Mouse (Mus musculus) bone marrow, adult 2 months (tissue): ENCODE data around the gene Srp72. TPM values are rescaled to one million over a fixed set of nuclear protein-coding genes. Genes with fewer than 3 reads are reported as not detected.

Experiments
- H3K27ac ChIP-seq: fragments of 200-500 bp; 2 replicates; pipeline ENCODE4 v1.5.1; 2012; ENCODE audit warnings: low read depth, mild to moderate bottlenecking, control low read depth, inconsistent platforms, low read length; ENCODE audit not compliant: control insufficient read depth, poor library complexity, insufficient read depth
- H3K4me1 ChIP-seq: fragments of 200-500 bp; 2 replicates; pipeline ENCODE4 v1.6.1; 2011; ENCODE audit warnings: low read length; ENCODE audit not compliant: control insufficient read depth, insufficient read depth
- H3K4me3 ChIP-seq: fragments of 200-500 bp; replicated peaks from 2 replicates; pipeline ENCODE3; 2011; ENCODE audit warnings: mild to moderate bottlenecking, low read depth, low read length, control low read depth; ENCODE audit not compliant: control insufficient read depth
- CTCF ChIP-seq: fragments of 200-500 bp; IDR thresholded peaks from 2 replicates; pipeline ENCODE4 v1.5.1; 2011; ENCODE audit warnings: low read length, control low read depth; ENCODE audit not compliant: control insufficient read depth, insufficient read depth
- POLR2A ChIP-seq: fragments of 200-500 bp; IDR thresholded peaks from 2 replicates; pipeline ENCODE4 v1.6.1; 2011; ENCODE audit warnings: low read depth, mild to moderate bottlenecking, control low read depth, low read length, borderline replicate concordance; ENCODE audit not compliant: control insufficient read depth
- WGBS: fragments of 180-500 bp; shearing (Covaris S2); methylation state at CpG from one replicate; pipeline ENCODE4 v1.1.7; 2018; 5-methylcytosine and 5-hydroxymethylcytosine counted together
- polyA plus RNA-seq: library from polyadenylated mRNA; stranded (reverse); fragments of >200 nt; gene quantifications from 2 replicates; pipeline ENCODE4 v1.2.4, GENCODE M21; 2011; ENCODE audit warnings: low replicate concordance; ENCODE audit not compliant: missing spikeins, insufficient read depth, insufficient read length

Gene Srp72
- polyA plus RNA-seq, 1 experiment = 73.8 TPM

- no peaks in the 10 kb centered on the region; the same call in 1 of the 2 replicates for H3K4me1 ChIP-seq
- no peak overlapping the region for H3K27ac ChIP-seq
- WGBS = 85% methylated on average over 2 of the region's 2 CpGs
- no peak overlapping the region for H3K4me3 ChIP-seq
- TF ChIP-seq CTCF (no peak), POLR2A (no peak)
Measured at GRCm38 (mm10) chr5:76945678-76946033, 28.8 kb upstream of the Srp72 start.

DNA sequence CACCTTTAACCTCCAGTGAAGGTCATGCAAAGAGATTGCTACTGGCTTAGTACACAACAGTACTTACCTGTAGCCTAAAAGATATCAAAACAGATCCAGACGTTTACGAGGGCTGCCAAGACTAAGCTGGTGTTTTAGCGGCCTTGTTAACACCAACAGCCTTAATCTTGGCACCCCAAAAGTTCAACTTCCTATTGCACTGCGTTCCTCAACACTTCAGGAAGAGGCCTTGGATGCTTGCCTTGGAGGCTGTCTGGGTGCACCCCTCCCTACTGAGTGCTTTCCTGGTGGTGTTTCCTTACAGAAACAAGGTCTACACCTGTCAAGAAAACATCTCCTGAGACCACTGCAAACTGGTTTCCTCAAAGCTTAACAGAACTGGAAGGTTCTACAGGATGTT lies 27.3 kb upstream of the Srp72 start:
- H3K27ac ChIP-seq = no peak overlapping the region
- no peak overlapping the region for H3K4me3 ChIP-seq
- no peaks in the 10 kb centered on the region; the same call in 1 of the 2 replicates for H3K4me1 ChIP-seq
- TF ChIP-seq CTCF = no peak
- no peak for TF ChIP-seq POLR2A
- 10% methylated on average over 4 of the region's 4 CpGs for WGBS

- Histone ChIP-seq H3K27ac (no peak overlapping the region), H3K4me3 (no peak overlapping the region), H3K4me1 (no peaks in the 10 kb centered on the region; the same call in 1 of the 2 replicates)
- TF ChIP-seq CTCF (no peak), POLR2A (no peak)
- WGBS = 61% methylated on average over 4 of the region's 4 CpGs
Measured at GRCm38 (mm10) chr5:76947758-76948157, 26.7 kb upstream of the Srp72 start.

GRCm38 (mm10) chr5:76950343-76951105 lies 24.0 kb upstream of the Srp72 start:
- TF ChIP-seq POLR2A (no peak), CTCF (no peak)
- Histone ChIP-seq H3K4me3 (peak overlapping the region; percentile 69), H3K4me1 (no peaks in the 10 kb centered on the region; the same call in 1 of the 2 replicates), H3K27ac (peak overlapping the region; percentile 3)
- WGBS = 0% methylated on average over 24 of the region's 24 CpGs

DNA sequence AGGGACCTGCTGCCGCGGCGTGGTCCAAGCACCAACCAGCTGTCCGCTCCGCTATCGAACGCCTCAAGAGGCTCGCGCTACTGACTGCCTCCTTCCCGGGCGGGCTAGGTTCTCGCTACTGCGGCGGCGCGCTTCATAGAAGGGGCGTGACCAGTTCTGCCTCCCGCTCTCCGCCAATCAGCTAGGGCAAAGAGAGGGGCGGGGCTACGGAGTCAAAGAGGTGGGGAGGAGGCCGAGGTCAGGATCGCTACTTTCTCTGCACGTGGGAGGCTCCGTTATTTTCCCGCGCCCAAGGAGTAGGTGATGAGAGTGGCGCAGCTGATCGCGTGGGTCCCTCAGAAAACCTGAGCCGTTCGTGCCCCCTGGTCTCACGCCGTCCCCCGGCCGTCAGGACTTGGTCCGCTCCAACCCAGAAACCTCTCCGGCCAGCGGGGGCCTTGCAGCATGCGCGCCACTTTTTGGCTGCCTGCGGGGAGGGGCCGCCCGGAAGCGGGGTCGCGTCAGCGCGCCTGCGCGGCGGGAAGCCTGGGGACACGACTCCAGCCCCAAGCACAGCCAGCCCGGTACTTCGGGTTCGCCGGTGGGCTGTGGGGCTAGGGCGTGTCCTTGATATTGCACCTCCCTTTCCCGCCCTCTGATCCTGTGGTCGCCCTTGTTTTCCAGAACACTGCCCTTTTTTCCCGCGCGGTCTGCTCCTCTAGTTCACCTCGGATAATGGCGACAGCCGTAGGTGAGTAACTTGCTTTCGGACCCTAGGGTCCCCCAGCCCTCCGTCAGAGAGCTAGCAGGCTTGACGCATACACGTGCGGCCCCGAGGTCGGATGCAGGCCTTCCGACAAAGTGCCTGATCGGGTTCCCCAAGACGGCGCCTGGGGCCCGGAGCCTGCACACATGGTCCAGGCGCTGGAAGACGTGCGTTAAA lies 23.1 kb upstream of the Srp72 start, which contains the start of the genes Paics and Ppat:
Paics (plus strand) TSS at position 202 of the 922 bp plus-strand sequence.
Ppat (minus strand) TSS at position 473 of the 922 bp plus-strand sequence.
- peak within 1 kb of the TSS; percentile 81 for H3K4me3 ChIP-seq
- H3K4me1 ChIP-seq = no peaks in the 10 kb centered on the region; the same call in 1 of the 2 replicates
- H3K27ac ChIP-seq = peak within 1 kb of the TSS; percentile 76
- TF ChIP-seq POLR2A (peak; percentile 82), CTCF (0 out of 2 replicates have a peak, but pooled peaks have one; percentile 5)
- under 1% methylated on average over 81 of the region's 81 CpGs for WGBS

GRCm38 (mm10) chr5:76952112-76953040 lies 22.1 kb upstream of the Srp72 start:
- peak overlapping the region; percentile 76; the same call in 1 of the 2 replicates for H3K27ac ChIP-seq
- WGBS = 3% methylated on average over 7 of the region's 7 CpGs
- no peak for TF ChIP-seq POLR2A
- TF ChIP-seq CTCF = no peak
- H3K4me1 ChIP-seq = no peaks in the 10 kb centered on the region; the same call in 1 of the 2 replicates
- H3K4me3 ChIP-seq = peak overlapping the region; percentile 81

GRCm38 (mm10) chr5:76953794-76954193 lies 20.7 kb upstream of the Srp72 start:
- H3K4me1 ChIP-seq = no peaks in the 10 kb centered on the region
- 62% methylated on average over 3 of the region's 3 CpGs for WGBS
- TF ChIP-seq CTCF (no peak), POLR2A (no peak)
- no peak overlapping the region for H3K27ac ChIP-seq
- no peak overlapping the region for H3K4me3 ChIP-seq
